Mouse (Mus musculus): ENCODE results near the gene Dact2. TPM values are rescaled to one million over a fixed set of nuclear protein-coding genes. Genes with fewer than 3 reads are reported as not detected.

Gene Dact2
- total and polyA plus RNA-seq, 2 experiments from 2014 or later = 2.0 to 18.6 TPM

DNA sequence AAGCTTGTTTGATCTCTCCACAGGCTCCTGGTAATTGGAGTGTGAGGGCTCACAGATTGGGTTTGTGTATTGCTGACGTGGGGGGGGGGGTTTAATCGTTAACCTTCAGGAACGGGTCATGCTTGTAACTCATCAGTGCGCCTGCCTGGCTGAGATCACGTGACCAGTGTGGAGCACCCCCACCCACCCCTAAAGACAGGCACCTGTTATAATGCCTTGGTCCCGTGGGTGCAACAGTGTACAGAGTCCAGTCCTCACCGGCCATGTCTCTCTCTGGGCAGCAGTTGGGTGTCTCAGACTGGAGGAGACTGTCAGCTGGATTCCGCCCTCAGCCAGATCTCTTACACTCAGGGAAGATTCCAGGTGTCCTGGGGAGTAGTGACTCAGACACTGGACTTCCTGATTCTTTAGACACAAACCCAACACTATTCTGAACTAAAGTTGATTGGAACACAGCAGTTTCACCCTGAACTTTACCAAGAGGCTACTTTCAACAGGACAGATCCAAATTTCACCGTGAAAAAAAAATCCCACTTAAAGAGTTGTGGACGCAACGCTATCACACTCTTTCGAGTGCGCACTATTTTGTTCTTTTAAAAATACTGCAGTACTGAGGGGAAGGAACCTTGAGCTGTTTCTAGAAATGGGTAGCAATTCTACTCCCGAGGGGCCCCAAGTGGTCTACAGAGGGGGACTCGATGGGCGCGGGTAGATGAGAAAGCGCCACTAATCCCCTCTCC is 1.6 kb downstream of the Dact2 start:
- Histone ChIP-seq H3K4me2 (ENCODE audit: low read depth, low read length) (peak overlapping the region; percentile 88), H3K4me3 (ENCODE audit: low read length) (peak overlapping the region; percentile 66), H3K4me1 (ENCODE audit: insufficient read depth, low read length) (peaks cover 4% of the 10 kb centered on the region; the same call in 1 of the 2 replicates), H3K9me3 (ENCODE audit: low read length) (no peaks in the 10 kb centered on the region), H3K27me3 (ENCODE audit: insufficient read depth, low read length) (peaks cover 18% of the 10 kb centered on the region), H3K9ac (replicated peaks; ENCODE audit: low read length) (peak overlapping the region; percentile 74; the same call in 1 of the 2 replicates), H3K27ac (no peak overlapping the region), H3K36me3 (ENCODE audit: insufficient read depth, low read length) (no peaks in the 10 kb centered on the region)
- no peak for ATAC-seq
- 1% methylated on average over 18 of the region's 18 CpGs for WGBS
- DNase-seq (ENCODE audit: low spot score) = no peak
- TF ChIP-seq CTCF (IDR thresholded peaks at IDR 0.05; ENCODE audit: low read depth) = no peak

DNA sequence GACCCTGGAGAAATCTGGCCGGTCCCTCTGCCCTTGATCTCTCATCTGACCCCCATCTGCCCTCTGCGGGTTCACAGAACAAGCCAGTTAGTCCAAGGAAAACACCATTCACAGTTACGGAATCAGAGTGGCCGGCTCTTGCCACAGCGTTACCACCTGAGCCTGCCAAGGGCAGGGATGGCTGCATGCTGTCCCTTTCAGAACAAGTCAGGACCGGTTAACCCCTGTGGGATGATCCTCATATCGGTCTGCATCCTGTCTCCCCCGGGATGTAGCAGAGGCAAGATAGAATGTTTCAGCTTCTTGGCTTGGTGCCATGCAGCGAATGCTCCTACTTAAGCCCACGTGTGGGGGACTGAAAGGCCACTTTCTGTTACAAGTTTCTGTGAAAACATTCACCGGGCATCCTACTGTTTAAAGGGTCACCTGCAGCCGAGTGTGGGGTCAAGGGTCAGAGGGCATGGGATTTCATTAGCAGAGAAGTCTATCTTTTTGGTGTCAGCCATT is 2.8 kb downstream of the Dact2 start:
- Histone ChIP-seq H3K9me3 (ENCODE audit: low read length) (no peaks in the 10 kb centered on the region), H3K27ac (no peak overlapping the region), H3K27me3 (ENCODE audit: insufficient read depth, low read length) (peaks cover 18% of the 10 kb centered on the region), H3K4me2 (ENCODE audit: low read depth, low read length) (0 out of 2 replicates have a peak overlapping the region, but pooled peaks have one; percentile 88), H3K36me3 (ENCODE audit: insufficient read depth, low read length) (no peaks in the 10 kb centered on the region), H3K9ac (replicated peaks; ENCODE audit: low read length) (no peak overlapping the region), H3K4me3 (ENCODE audit: low read length) (no peak overlapping the region), H3K4me1 (ENCODE audit: insufficient read depth, low read length) (no peaks in the 10 kb centered on the region)
- DNase-seq (ENCODE audit: low spot score) = peak; percentile 45
- ATAC-seq = no peak
- no peak for TF ChIP-seq CTCF (IDR thresholded peaks at IDR 0.05; ENCODE audit: low read depth)
- WGBS = 11% methylated on average over 12 of the region's 12 CpGs

DNA sequence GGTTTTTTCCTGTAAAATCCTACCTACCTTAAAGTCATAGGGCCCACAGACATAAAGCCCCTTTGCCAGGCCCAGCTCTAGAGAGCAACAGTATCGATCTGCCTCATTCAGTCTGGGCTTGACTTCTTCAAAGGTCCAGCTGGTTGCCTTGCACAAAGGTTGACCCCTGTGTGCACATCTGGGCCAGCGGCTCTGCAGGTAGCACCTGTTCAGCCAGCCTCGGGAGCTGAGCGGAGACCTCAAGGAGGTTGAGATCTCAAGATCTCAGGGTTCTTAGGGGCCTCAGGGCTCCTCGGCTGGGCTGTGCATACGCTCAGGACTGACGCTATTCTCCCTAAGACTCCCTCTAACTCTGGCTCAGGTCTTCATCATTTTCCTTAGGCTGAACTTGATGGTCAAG is 3.9 kb downstream of the Dact2 start:
- Histone ChIP-seq H3K36me3 (ENCODE audit: insufficient read depth, low read length) (no peaks in the 10 kb centered on the region), H3K4me1 (ENCODE audit: insufficient read depth, low read length) (no peaks in the 10 kb centered on the region), H3K9me3 (ENCODE audit: low read length) (no peaks in the 10 kb centered on the region), H3K27ac (no peak overlapping the region), H3K27me3 (ENCODE audit: insufficient read depth, low read length) (peaks cover 18% of the 10 kb centered on the region), H3K4me3 (ENCODE audit: low read length) (no peak overlapping the region), H3K4me2 (ENCODE audit: low read depth, low read length) (no peak overlapping the region), H3K9ac (replicated peaks; ENCODE audit: low read length) (no peak overlapping the region)
- ATAC-seq = no peak
- no peak for DNase-seq (ENCODE audit: low spot score)
- WGBS = 92% methylated on average over 7 of the region's 7 CpGs
- TF ChIP-seq CTCF (IDR thresholded peaks at IDR 0.05; ENCODE audit: low read depth) = no peak

- H3K4me1 ChIP-seq (ENCODE audit: insufficient read depth, low read length) = no peaks in the 10 kb centered on the region
- no peak overlapping the region for H3K4me2 ChIP-seq (ENCODE audit: low read depth, low read length)
- TF ChIP-seq CTCF (IDR thresholded peaks at IDR 0.05; ENCODE audit: low read depth) = no peak
- DNase-seq (ENCODE audit: low spot score) = no peak
- H3K9me3 ChIP-seq (ENCODE audit: low read length) = no peaks in the 10 kb centered on the region
- no peak for ATAC-seq
- no peaks in the 10 kb centered on the region for H3K36me3 ChIP-seq (ENCODE audit: insufficient read depth, low read length)
- H3K4me3 ChIP-seq (ENCODE audit: low read length) = no peak overlapping the region
- no peak overlapping the region for H3K9ac ChIP-seq (replicated peaks; ENCODE audit: low read length)
- no peak overlapping the region for H3K27ac ChIP-seq
- 53% methylated on average over 4 of the region's 4 CpGs for WGBS
- peaks cover 17% of the 10 kb centered on the region for H3K27me3 ChIP-seq (ENCODE audit: insufficient read depth, low read length)
Observed at GRCm38 (mm10) chr17:14199621-14200020, 4.5 kb downstream of the Dact2 start.

DNA sequence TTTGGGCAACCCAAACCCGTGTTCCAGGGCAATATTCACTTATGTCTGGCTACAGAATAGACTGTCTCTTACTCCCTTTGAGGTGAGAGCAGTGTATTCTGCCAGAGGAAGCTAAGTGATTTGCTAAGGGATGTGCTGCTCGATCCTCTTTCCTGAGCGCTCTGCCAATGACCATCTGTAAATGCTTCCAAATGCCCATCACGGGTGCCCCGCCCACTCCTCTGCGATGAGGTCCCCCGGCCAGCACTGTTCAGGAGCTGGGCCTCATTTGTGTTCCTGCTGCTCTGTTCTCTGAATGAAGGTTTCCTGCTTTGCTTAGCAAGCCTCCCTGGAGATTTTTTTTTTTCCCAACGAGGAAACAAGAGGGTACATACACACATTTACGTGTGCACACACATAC is 11.2 kb downstream of the Dact2 start:
- Histone ChIP-seq H3K4me2 (ENCODE audit: low read depth, low read length) (no peak overlapping the region), H3K9ac (replicated peaks; ENCODE audit: low read length) (no peak overlapping the region), H3K4me3 (ENCODE audit: low read length) (no peak overlapping the region), H3K27me3 (ENCODE audit: insufficient read depth, low read length) (no peaks in the 10 kb centered on the region), H3K4me1 (ENCODE audit: insufficient read depth, low read length) (no peaks in the 10 kb centered on the region), H3K36me3 (ENCODE audit: insufficient read depth, low read length) (no peaks in the 10 kb centered on the region), H3K9me3 (ENCODE audit: low read length) (no peaks in the 10 kb centered on the region), H3K27ac (no peak overlapping the region)
- DNase-seq (ENCODE audit: low spot score) = no peak
- no peak for TF ChIP-seq CTCF (IDR thresholded peaks at IDR 0.05; ENCODE audit: low read depth)
- no peak for ATAC-seq
- WGBS = 63% methylated on average over 9 of the region's 9 CpGs

DNA sequence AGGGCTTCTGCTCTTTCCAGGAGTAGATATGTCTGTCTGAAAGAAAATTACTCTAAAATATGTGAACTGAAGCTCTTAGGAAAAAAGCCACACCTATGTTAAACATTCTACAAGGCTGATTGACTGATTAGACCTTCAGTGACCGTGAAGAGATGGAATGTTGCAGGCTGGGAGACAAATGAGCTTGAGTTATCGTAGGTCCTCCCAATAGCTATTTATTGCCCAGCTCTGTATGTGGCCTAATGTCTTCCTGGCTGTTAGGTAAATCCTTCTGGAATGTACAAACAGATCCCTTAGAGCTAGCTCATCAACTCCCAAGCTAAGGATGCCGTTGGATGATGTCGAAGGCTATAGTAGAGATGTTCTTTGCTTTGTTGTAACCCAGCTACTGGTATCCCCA is 11.7 kb downstream of the Dact2 start:
- Histone ChIP-seq H3K4me1 (ENCODE audit: insufficient read depth, low read length) (no peaks in the 10 kb centered on the region), H3K9me3 (ENCODE audit: low read length) (no peaks in the 10 kb centered on the region), H3K36me3 (ENCODE audit: insufficient read depth, low read length) (no peaks in the 10 kb centered on the region), H3K4me3 (ENCODE audit: low read length) (no peak overlapping the region), H3K9ac (replicated peaks; ENCODE audit: low read length) (no peak overlapping the region), H3K4me2 (ENCODE audit: low read depth, low read length) (no peak overlapping the region), H3K27ac (no peak overlapping the region), H3K27me3 (ENCODE audit: insufficient read depth, low read length) (no peaks in the 10 kb centered on the region)
- ATAC-seq (no peak), DNase-seq (ENCODE audit: low spot score) (no peak)
- no peak for TF ChIP-seq CTCF (IDR thresholded peaks at IDR 0.05; ENCODE audit: low read depth)
- WGBS = 79% methylated on average over 4 of the region's 4 CpGs

DNA sequence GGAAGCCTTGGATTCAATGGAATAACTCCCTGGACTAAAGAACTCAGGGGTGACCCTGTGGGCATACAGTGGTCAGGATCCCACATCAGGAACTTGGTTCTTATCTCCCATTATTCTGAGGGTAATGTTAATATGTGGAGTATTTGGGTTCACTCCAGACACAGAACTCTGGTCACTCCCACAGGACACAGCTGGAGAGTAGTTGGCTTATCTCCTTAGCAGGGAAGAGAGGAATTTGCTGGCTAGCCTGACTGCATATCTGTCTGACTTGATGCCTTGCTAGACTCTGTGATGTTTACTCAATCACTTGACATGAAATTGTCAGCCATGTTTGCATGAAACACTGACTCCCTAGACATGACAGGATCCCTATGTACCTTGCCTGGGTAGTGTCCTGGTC is 15.6 kb downstream of the Dact2 start:
- TF ChIP-seq CTCF (IDR thresholded peaks at IDR 0.05; ENCODE audit: low read depth) = no peak
- ATAC-seq = no peak
- H3K4me3 ChIP-seq (ENCODE audit: low read length) = no peak overlapping the region

More for the DNA sequence above, 15.6 kb downstream of the Dact2 start:
- no peak overlapping the region for H3K27ac ChIP-seq
- H3K36me3 ChIP-seq (ENCODE audit: insufficient read depth, low read length) = no peaks in the 10 kb centered on the region
- no peak for DNase-seq (ENCODE audit: low spot score)
- H3K9me3 ChIP-seq (ENCODE audit: low read length) = no peaks in the 10 kb centered on the region
- H3K9ac ChIP-seq (replicated peaks; ENCODE audit: low read length) = no peak overlapping the region
- no peaks in the 10 kb centered on the region for H3K27me3 ChIP-seq (ENCODE audit: insufficient read depth, low read length)
- no peaks in the 10 kb centered on the region for H3K4me1 ChIP-seq (ENCODE audit: insufficient read depth, low read length)
- H3K4me2 ChIP-seq (ENCODE audit: low read depth, low read length) = no peak overlapping the region
